Mouse (Mus musculus) CH12.LX (cell line): ENCODE results near the gene Olfr609.

Source experiments
- CHD2 ChIP-seq: IDR thresholded peaks from 2 replicates; pipeline ENCODE4 v1.6.1; 2011; ENCODE audit warnings: low read length, improper control_type of control experiment
- CTCF ChIP-seq, 2 experiments: IDR thresholded peaks in 1 of 2; conservative IDR thresholded peaks in 1 of 2; 2 replicates each; pipeline ENCODE4 v1.5.1; 2011 to 2012; ENCODE audit warnings: low read depth in 2 of 2, low read length in 2 of 2, improper control_type of control experiment in 1 of 2, inconsistent platforms in 1 of 2, mild to moderate bottlenecking in 1 of 2, moderate library complexity in 1 of 2
- E2F4 ChIP-seq: IDR thresholded peaks from 2 replicates; pipeline ENCODE4 v1.6.1; 2011; ENCODE audit warnings: low read depth, low read length, improper control_type of control experiment; ENCODE audit not compliant: insufficient replicate concordance
- GABPA ChIP-seq: IDR thresholded peaks from 2 replicates; pipeline ENCODE4 v1.6.1; 2012; ENCODE audit warnings: low read depth, low read length, improper control_type of control experiment, inconsistent platforms; ENCODE audit not compliant: insufficient replicate concordance
- HCFC1 ChIP-seq: IDR thresholded peaks from 2 replicates; pipeline ENCODE4 v1.6.1; 2012; ENCODE audit warnings: low read depth, mild to moderate bottlenecking, inconsistent platforms, low read length, improper control_type of control experiment
- MAZ ChIP-seq: IDR thresholded peaks from 2 replicates; pipeline ENCODE4 v1.6.1; 2012; ENCODE audit warnings: low read depth, mild to moderate bottlenecking, inconsistent platforms, low read length, improper control_type of control experiment, moderate library complexity
- NRF1 ChIP-seq: IDR thresholded peaks from 2 replicates; pipeline ENCODE4 v1.6.1; 2014; ENCODE audit warnings: low read depth, mild to moderate bottlenecking, inconsistent platforms, low read length, improper control_type of control experiment, moderate library complexity
- PAX5 ChIP-seq: IDR thresholded peaks from 2 replicates; pipeline ENCODE4 v1.6.1; 2012; ENCODE audit warnings: low read length, inconsistent platforms, mixed read lengths
- POLR2A ChIP-seq: IDR thresholded peaks from 2 replicates; pipeline ENCODE4 v1.6.1; 2011; ENCODE audit warnings: low read depth, mild to moderate bottlenecking, improper control_type of control experiment, low read length
- POLR2AphosphoS2 ChIP-seq: IDR thresholded peaks from 2 replicates; pipeline ENCODE4 v1.6.1; 2011; ENCODE audit warnings: low read depth, low read length, improper control_type of control experiment
- USF1 ChIP-seq: IDR thresholded peaks from 2 replicates; pipeline ENCODE4 v1.6.1; 2014; ENCODE audit warnings: low read depth, mild to moderate bottlenecking, inconsistent platforms, low read length, improper control_type of control experiment
- USF2 ChIP-seq: conservative IDR thresholded peaks from 2 replicates; pipeline ENCODE4 v1.6.1; 2011; ENCODE audit warnings: low read depth, low read length, improper control_type of control experiment
- ZC3H11A ChIP-seq: IDR thresholded peaks from 2 replicates; pipeline ENCODE4 v1.6.1; 2012; ENCODE audit warnings: low read depth, mild to moderate bottlenecking, inconsistent platforms, low read length, improper control_type of control experiment
- ZMIZ1 ChIP-seq: IDR thresholded peaks from 2 replicates; pipeline ENCODE4 v1.6.1; 2012; ENCODE audit warnings: low read depth, mild to moderate bottlenecking, inconsistent platforms, low read length, improper control_type of control experiment

DNA sequence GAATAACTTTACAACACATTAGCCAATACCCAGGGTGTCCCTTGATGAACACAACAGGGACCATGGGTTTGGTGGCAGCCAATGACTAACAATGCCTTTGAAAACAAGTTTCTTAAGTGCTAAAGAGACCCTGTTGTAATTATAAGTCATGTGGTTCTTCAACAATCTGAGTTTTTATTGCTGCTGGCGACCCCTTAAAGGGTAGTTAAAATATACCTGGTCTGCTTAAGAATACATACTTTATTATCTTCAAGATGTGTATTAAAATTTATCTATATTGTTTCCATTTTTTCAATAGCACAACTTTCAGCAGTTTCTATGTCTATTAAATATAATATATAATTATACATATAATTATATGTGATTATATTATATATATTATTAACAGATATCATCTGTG is at the start of gene Olfr609:
- no peak for TF ChIP-seq ZC3H11A
- TF ChIP-seq CTCF (conservative IDR thresholded peaks at IDR 0.05 in 1 of 2, IDR thresholded peaks at IDR 0.05 in 1 of 2; ENCODE audit: low read depth in 2 of 2, low read length in 2 of 2): no peak
- TF ChIP-seq POLR2A: no peak
- TF ChIP-seq CHD2: no peak
- TF ChIP-seq USF2: no peak
- no peak for TF ChIP-seq E2F4
- TF ChIP-seq MAZ: no peak
- TF ChIP-seq GABPA: no peak
- TF ChIP-seq HCFC1: no peak
- no peak for TF ChIP-seq PAX5
- no peak for TF ChIP-seq ZMIZ1
- TF ChIP-seq POLR2AphosphoS2: no peak
- no peak for TF ChIP-seq NRF1
- TF ChIP-seq USF1: no peak
